Mouse (Mus musculus): Measurements from ENCODE around the gene Hils1.

DNA sequence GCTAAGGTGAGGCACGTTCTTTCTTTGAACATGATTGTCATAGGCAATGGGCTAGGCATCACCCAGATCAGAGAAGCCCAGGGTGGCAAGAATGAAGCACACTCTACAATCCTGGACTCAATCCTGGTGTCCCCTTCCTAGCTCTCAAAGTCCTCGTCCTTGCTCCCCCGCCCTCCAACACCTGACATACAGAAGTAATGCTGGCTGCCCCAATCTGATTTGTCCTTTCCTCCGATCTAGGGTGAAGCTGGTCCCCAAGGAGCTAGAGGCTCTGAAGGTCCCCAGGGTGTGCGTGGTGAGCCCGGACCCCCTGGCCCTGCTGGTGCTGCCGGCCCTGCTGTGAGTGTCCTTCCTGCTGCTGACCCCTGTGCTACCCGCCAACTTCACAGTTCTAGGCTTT is 25.6 kb upstream of the Hils1 start:
- TF ChIP-seq POLR2A (IDR thresholded peaks at IDR 0.05; ENCODE audit: extremely low read depth, insufficient read depth, low read length) (no peak), CTCF (IDR thresholded peaks at IDR 0.05; ENCODE audit: extremely low read depth, insufficient read depth, low read length) (no peak)
